Mouse (Mus musculus) embryonic facial prominence, embryonic 11.5 days (tissue): ENCODE data around the gene Chit1. TPM values are rescaled to one million over a fixed set of nuclear protein-coding genes. Genes with fewer than 3 reads are reported as not detected.
A peak's percentile ranks its signal among the peaks of the same experiment; 100 is the strongest.

Experiments used
- ATAC-seq: fragments of 200-750 bp; cut with Nextera tagmentation; replicated peaks from 2 replicates; pipeline ENCODE4 v1.8.0; 2017; ENCODE audit warnings: low read depth; ENCODE audit not compliant: insufficient number of reproducible peaks, low FRiP score, low TSS enrichment
- DNase-seq: peaks from one replicate; pipeline ENCODE4 v3.0.0-alpha.2; 2015; ENCODE audit warnings: low spot score
- H3K27ac ChIP-seq: fragments of 300-500 bp; sonication (generic); replicated peaks from 2 replicates; pipeline ENCODE4 v1.5.1; 2014; ENCODE audit warnings: mild to moderate bottlenecking, low read depth, low read length, control low read depth
- H3K27me3 ChIP-seq: fragments of 300-500 bp; sonication (generic); 2 replicates; pipeline ENCODE4 v1.6.1; 2014; ENCODE audit warnings: mild to moderate bottlenecking, low read length, moderate library complexity, mixed read lengths; ENCODE audit not compliant: control insufficient read depth, insufficient read depth
- H3K36me3 ChIP-seq: fragments of 300-500 bp; sonication (generic); replicated peaks from 2 replicates; pipeline ENCODE4 v1.6.1; 2014; ENCODE audit warnings: low read depth, mild to moderate bottlenecking, low read length, moderate library complexity, mixed read lengths; ENCODE audit not compliant: control insufficient read depth, insufficient read depth
- H3K4me1 ChIP-seq: fragments of 300-500 bp; sonication (generic); 2 replicates; pipeline ENCODE4 v1.6.1; 2014; ENCODE audit warnings: low read length, mixed read lengths; ENCODE audit not compliant: control insufficient read depth, insufficient read depth
- H3K4me2 ChIP-seq: fragments of 300-500 bp; sonication (generic); 2 replicates; pipeline ENCODE4 v1.6.1; 2014; ENCODE audit warnings: low read depth, mild to moderate bottlenecking, control low read depth, low read length, moderate library complexity
- H3K4me3 ChIP-seq: fragments of 300-500 bp; sonication (generic); 2 replicates; pipeline ENCODE4 v1.5.1; 2014; ENCODE audit warnings: low read depth, low read length, control low read depth
- H3K9ac ChIP-seq: fragments of 300-500 bp; sonication (generic); replicated peaks from 2 replicates; pipeline ENCODE4 v1.6.1; 2014; ENCODE audit warnings: mild to moderate bottlenecking, control low read depth, low read length
- H3K9me3 ChIP-seq: fragments of 300-500 bp; sonication (generic); replicated peaks from 2 replicates; pipeline ENCODE4 v1.6.1; 2016; ENCODE audit warnings: mild to moderate bottlenecking, low read length, inconsistent platforms, mixed read lengths; ENCODE audit not compliant: control insufficient read depth
- WGBS: fragments of 180-500 bp; shearing (Covaris S2); extraction: QIAGEN DNeasy Blood & Tissue Kit; methylation state at CpG from one replicate; pipeline ENCODE4 v1.1.7; 2014; 5-methylcytosine and 5-hydroxymethylcytosine counted together
- polyA plus RNA-seq: library from polyadenylated mRNA; unstranded; fragments of >200 nt; fragmentation: Nextera tagmentation; extraction: Ambion mirVana; gene quantifications from 2 replicates; pipeline ENCODE4 v1.2.1, GENCODE M21; 2014

The Chit1 gene
- polyA plus RNA-seq: not detected in 2 replicates

- no peak within 1 kb of the TSS for H3K9ac ChIP-seq
- H3K4me2 ChIP-seq: no peak within 1 kb of the TSS
- no peaks in the 10 kb centered on the region for H3K9me3 ChIP-seq
- H3K4me1 ChIP-seq: no peaks in the 10 kb centered on the region
- ATAC-seq (no peak), DNase-seq (no peak)
- no peak within 1 kb of the TSS for H3K4me3 ChIP-seq
- no peak within 1 kb of the TSS for H3K27ac ChIP-seq
- H3K27me3 ChIP-seq: no peaks in the 10 kb centered on the region
- no peaks in the 10 kb centered on the region for H3K36me3 ChIP-seq
- 78% methylated on average over 4 of the region's 4 CpGs for WGBS
Measured at GRCm38 (mm10) chr1:134110979-134111378, at the start of gene Chit1. Gene Chit1, plus strand, starts transcription at chr1:134111242.

GRCm38 (mm10) chr1:134061915-134062314 is 49.1 kb upstream of the Chit1 start:
- ATAC-seq (no peak), DNase-seq (no peak)
- Histone ChIP-seq H3K4me3 (no peak overlapping the region), H3K9ac (no peak overlapping the region), H3K9me3 (no peaks in the 10 kb centered on the region), H3K27me3 (no peaks in the 10 kb centered on the region), H3K4me2 (no peak overlapping the region), H3K36me3 (no peaks in the 10 kb centered on the region), H3K27ac (peak overlapping the region; percentile 93; the same call in 1 of the 2 replicates), H3K4me1 (peaks cover 24% of the 10 kb centered on the region)
- WGBS: 56% methylated on average over 3 of the region's 3 CpGs

- Histone ChIP-seq H3K27ac (peak overlapping the region; percentile 93), H3K4me3 (no peak overlapping the region), H3K36me3 (no peaks in the 10 kb centered on the region), H3K4me2 (peak overlapping the region; percentile 38), H3K9ac (peak overlapping the region; percentile 65), H3K9me3 (no peaks in the 10 kb centered on the region), H3K27me3 (no peaks in the 10 kb centered on the region), H3K4me1 (peaks cover 24% of the 10 kb centered on the region)
- 11% methylated on average over 11 of the region's 11 CpGs for WGBS
- ATAC-seq (peak; percentile 26), DNase-seq (peak; percentile 61)
Measured at GRCm38 (mm10) chr1:134062411-134063085, 48.5 kb upstream of the Chit1 start.

GRCm38 (mm10) chr1:134063086-134063772 is 47.8 kb upstream of the Chit1 start:
- Histone ChIP-seq H3K9me3 (no peaks in the 10 kb centered on the region), H3K36me3 (no peaks in the 10 kb centered on the region), H3K9ac (peak overlapping the region; percentile 65), H3K27me3 (no peaks in the 10 kb centered on the region), H3K4me3 (no peak overlapping the region), H3K4me1 (peaks cover 24% of the 10 kb centered on the region), H3K4me2 (peak overlapping the region; percentile 38), H3K27ac (peak overlapping the region; percentile 93)
- WGBS: 1% methylated on average over 32 of the region's 33 CpGs
- peak; percentile 60 for ATAC-seq
- DNase-seq: peak; percentile 79

- peaks cover 24% of the 10 kb centered on the region for H3K4me1 ChIP-seq
- 12% methylated on average over 9 of the region's 9 CpGs for WGBS
- H3K4me3 ChIP-seq: no peak overlapping the region
- peak overlapping the region; percentile 65 for H3K9ac ChIP-seq
- H3K36me3 ChIP-seq: no peaks in the 10 kb centered on the region
- no peak; the same call in 1 of the 2 replicates for ATAC-seq
- H3K4me2 ChIP-seq: peak overlapping the region; percentile 38
- DNase-seq: no peak
- no peaks in the 10 kb centered on the region for H3K27me3 ChIP-seq
- H3K27ac ChIP-seq: peak overlapping the region; percentile 93
- H3K9me3 ChIP-seq: no peaks in the 10 kb centered on the region
Measured at GRCm38 (mm10) chr1:134063773-134064125, 47.3 kb upstream of the Chit1 start.

- Histone ChIP-seq H3K9ac (no peak overlapping the region), H3K36me3 (no peaks in the 10 kb centered on the region), H3K4me3 (no peak overlapping the region), H3K4me2 (no peak overlapping the region), H3K4me1 (peaks cover 24% of the 10 kb centered on the region), H3K9me3 (no peaks in the 10 kb centered on the region), H3K27ac (peak overlapping the region; percentile 93), H3K27me3 (no peaks in the 10 kb centered on the region)
- no peak for DNase-seq
- ATAC-seq: no peak
- 78% methylated on average over 2 of the region's 2 CpGs for WGBS
Measured at GRCm38 (mm10) chr1:134064296-134064831, 46.7 kb upstream of the Chit1 start.

- Histone ChIP-seq H3K4me1 (peaks cover 24% of the 10 kb centered on the region), H3K4me3 (no peak overlapping the region), H3K27me3 (no peaks in the 10 kb centered on the region), H3K27ac (peak overlapping the region; percentile 93; the same call in 1 of the 2 replicates), H3K4me2 (no peak overlapping the region), H3K9ac (no peak overlapping the region), H3K9me3 (no peaks in the 10 kb centered on the region), H3K36me3 (no peaks in the 10 kb centered on the region)
- DNase-seq (no peak), ATAC-seq (no peak)
- WGBS: 49% methylated on average over 4 of the region's 4 CpGs
Measured at GRCm38 (mm10) chr1:134065241-134065809, 45.7 kb upstream of the Chit1 start.
